Mouse (Mus musculus) liver, postnatal 0 days (tissue): ENCODE data around the gene Jak1.

Experiments
- CTCF ChIP-seq: sonication (generic); IDR thresholded peaks from 2 replicates; pipeline ENCODE4 v1.5.1; 2016; ENCODE audit warnings: antibody characterized with exemption, low read depth
- EP300 ChIP-seq: IDR thresholded peaks from 2 replicates; pipeline ENCODE4 v1.6.1; 2016; ENCODE audit warnings: antibody characterized with exemption, low read depth, mild to moderate bottlenecking

GRCm38 (mm10) chr4:101235964-101236363 lies 29.1 kb downstream of the Jak1 start:
- TF ChIP-seq CTCF: no peak
- no peak for TF ChIP-seq EP300
